Mouse (Mus musculus) gastrocnemius, postnatal 36 days (tissue): Measurements from ENCODE around the gene Magi1. TPM values are rescaled to one million over a fixed set of nuclear protein-coding genes. Genes with fewer than 3 reads are reported as not detected.

Source experiments
- total RNA-seq, 2 experiments: library from RNA; stranded (reverse); gene quantifications; 2 replicates each; pipeline ENCODE4 v1.2.3; 2021

The Magi1 gene
- total RNA-seq, 2 experiments from 2014 or later = 3.2 to 3.9 TPM

Other genes with a start within 250 kb of the Magi1 start
- gene Slc25a26, start 216.4 kb upstream of the Magi1 start, total RNA-seq = 10 to 100 TPM; 14.4 to 15.6 TPM